Mouse (Mus musculus) effector memory CD4-positive, alpha-beta T cell, adult 7 months (primary cell): ENCODE measurements around the gene Arg1. TPM values are rescaled to one million over a fixed set of nuclear protein-coding genes. Genes with fewer than 3 reads are reported as not detected.

ENCODE experiments used
- polyA plus RNA-seq: library from polyadenylated mRNA; unstranded; fragments of 100-300 nt; shearing (Covaris generic); gene quantifications from one replicate; pipeline ENCODE4 v1.2.1, GENCODE M21; 2017

The Arg1 gene
- polyA plus RNA-seq, result 0.34 TPM

DNA sequence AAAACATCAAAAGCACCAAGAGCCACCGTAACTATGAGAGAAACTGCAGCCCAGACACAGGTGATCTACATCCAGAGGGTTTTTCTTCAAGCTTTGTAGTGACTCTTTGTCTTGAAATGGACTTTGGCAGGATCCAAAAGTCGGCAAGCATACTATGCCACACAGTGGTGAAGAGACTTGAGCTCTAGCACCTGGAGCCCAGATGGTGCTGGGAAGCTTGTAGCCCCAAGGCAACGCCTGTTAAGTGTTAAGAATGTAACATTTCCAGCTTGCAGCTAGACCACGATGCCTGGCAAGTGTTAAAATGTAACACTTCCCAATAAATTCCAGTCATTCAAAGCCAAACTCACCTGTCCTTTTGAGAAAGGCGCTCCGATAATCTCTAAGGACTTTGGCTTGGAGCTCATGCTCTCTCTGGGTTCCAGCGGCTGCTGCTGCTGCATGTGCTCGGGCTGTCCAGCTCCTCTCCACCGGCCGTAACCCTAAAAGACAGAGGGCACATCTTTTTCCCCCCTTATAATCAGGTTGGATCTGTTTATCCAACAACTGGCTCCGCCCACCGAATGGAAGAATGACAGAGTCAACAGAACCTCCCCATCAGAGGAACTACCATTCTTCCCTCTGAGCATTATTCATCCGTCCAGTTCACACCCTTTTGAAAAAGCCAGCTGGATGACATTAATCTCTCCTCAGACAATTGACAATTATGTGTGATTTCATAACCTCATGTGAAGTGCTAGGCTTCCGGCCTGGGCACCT is at the start of gene Arg1:
Gene Arg1 (minus strand): TSS at position 523 of the 759 bp plus-strand sequence.

GRCm38 (mm10) chr10:24869760-24870290 is 57.5 kb downstream of the Arg1 start, which contains the start of gene Med23:
TSS of gene Med23 (plus strand) at chr10:24869986.

Other genes starting within 250 kb of the Arg1 start
- gene Enpp1, start 215.3 kb downstream of the Arg1 start, polyA plus RNA-seq, result 18.6 TPM
- 0.73 TPM for gene Enpp3, start 84.7 kb downstream of the Arg1 start, polyA plus RNA-seq
- gene Med23, start 57.5 kb downstream of the Arg1 start, polyA plus RNA-seq, result 27.2 TPM